Mouse (Mus musculus) left cerebral cortex, postnatal 4 days (tissue): Measurements from ENCODE around the gene Acap2. TPM values are rescaled to one million over a fixed set of nuclear protein-coding genes. Genes with fewer than 3 reads are reported as not detected.

ENCODE experiments used
- DNase-seq: peaks from one replicate; pipeline ENCODE4 v3.0.0-alpha.2; 2022
- intact Hi-C: fragments of 180-260 bp; cut with DNase I; formaldehyde crosslinking; loops from one replicate; pipeline ENCODE4 v1.15.1; 2025
- total RNA-seq, 2 experiments: library from RNA; stranded (reverse); gene quantifications; 2 replicates each; pipeline ENCODE4 v1.2.3; 2021

Acap2 gene
- total RNA-seq, 2 experiments from 2014 or later, result 55.7 to 55.8 TPM

- intact Hi-C loops, result no loop called here
- DNase-seq, result no peak
Measured at GRCm38 (mm10) chr16:31171418-31171817, 29.6 kb downstream of the Acap2 start.

DNA sequence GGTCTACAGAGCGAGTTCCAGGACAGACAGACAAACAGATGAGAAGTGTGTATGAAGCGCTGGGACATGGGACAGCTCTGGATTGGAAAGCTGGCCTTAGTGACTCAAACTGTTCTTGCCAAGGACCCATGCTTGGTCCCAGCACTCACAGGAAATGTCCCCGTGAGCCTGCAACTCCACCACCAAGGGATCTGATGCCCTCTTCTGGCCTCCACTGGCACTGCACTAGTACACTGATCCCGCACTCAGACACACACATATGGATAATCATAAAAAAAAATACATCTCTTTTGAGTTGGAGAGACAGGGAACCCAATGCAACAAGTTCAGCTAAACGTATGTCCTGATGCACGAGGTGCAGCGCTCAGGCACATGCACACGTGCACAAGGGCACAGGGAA lies 30.7 kb downstream of the Acap2 start:
- intact Hi-C loops, result no loop called here
- no peak for DNase-seq

DNA sequence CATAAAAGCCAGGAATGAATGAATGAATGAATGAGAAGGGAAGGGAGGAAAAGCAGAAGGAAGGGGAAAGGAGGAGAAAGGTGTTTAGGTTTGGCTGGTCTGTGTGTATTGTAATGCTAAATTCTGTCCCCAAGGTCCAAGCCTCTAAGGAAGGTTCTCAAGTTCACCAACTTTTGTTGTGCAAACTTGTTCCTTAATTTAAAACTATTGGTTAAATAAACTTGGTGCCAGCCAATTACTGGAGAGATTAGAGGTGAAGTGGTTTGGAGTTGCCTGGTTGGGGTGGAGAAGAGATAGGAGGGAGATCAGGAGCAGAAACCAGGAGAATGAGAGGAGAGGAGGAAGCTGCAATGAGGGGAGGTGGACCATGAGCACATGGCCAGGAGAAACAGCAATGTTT lies 31.4 kb downstream of the Acap2 start:
- intact Hi-C loops, result no loop called here
- DNase-seq, result no peak

DNA sequence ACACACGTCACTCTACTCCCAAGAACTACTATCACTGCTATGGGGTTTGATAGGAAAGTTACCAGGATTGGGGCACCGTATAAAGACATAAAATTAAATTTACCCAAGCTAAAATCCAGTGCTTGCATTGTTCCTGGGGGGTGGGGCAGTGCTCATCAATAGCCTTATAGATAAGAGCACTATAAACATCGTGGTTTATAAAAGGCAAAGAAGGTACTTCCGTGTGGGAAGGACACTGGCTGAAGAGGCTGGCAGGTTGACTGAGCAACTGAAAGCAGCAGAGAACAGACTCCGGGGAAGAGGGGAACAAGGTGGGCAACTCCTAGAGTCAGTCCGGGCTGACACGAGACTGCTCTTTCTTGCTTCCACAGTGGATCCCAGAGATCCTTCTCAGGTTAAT lies 33.1 kb downstream of the Acap2 start:
- intact Hi-C loops, result no loop called here
- DNase-seq, result no peak

GRCm38 (mm10) chr16:31167017-31167887 lies 33.8 kb downstream of the Acap2 start:
- no peak for DNase-seq
- intact Hi-C loops, result no loop called here

DNA sequence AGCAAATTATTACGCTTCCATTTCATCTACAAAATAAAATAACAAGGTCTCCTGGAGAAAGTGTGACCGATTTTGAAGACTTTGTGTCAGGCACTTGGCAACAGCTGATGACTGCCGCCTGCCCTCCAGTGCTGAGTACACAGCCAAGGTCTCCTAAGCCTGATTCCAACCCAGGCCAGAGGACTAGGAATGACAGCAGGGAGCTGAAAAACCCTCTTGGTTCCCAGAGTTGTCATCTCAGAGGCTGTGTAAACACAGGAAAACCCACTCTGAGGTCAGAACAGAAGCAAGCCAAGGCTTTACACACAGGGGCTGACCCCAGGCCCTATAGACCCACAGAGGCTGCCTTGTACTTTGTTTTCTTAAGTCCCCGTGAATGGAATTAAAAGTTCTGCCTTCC lies 35.1 kb downstream of the Acap2 start:
- DNase-seq, result no peak
- intact Hi-C loops, result no loop called here

DNA sequence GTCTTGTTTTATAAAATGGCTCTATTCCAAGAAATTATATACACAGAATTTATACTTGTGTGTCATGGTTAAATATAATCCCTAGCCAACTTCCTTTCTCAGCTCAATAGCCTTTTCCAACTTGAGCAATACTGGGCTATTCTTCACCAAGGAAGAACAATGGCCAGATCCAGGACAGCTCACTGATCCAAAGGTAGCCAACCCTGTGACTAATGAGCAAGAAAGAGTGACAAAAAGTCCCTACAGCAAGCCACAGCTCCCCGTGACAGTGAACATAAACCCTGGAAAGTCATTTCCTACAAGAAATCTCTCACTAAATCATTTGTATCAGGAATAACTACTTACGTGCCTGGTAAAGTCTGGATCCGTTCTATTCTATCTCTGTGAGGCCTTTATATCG lies 35.6 kb downstream of the Acap2 start:
- DNase-seq, result no peak

GRCm38 (mm10) chr16:31164125-31164524 lies 36.9 kb downstream of the Acap2 start:
- intact Hi-C loops, result no loop called here
- no peak for DNase-seq

More for the DNA sequence above, 35.6 kb downstream of the Acap2 start:
- intact Hi-C loops, result no loop called here

DNA sequence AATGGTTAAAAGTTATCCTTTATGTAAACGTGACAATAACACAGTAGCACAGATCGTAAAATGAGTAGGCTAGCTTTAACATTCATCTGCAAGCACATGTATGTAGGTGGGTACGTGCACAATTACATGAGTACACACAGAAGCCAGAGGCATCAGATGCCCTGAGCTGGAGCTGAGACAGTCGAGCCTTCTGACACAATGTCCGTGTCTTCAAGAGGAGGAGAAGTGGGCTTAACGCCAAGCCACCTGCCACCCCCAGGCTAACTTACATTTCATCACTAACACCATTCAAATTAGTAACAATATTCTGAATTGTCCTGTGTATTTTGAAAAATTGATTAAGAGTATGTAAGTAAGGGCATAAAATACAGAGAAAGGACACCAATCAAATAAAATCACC lies 40.6 kb downstream of the Acap2 start:
- DNase-seq, result peak; percentile 36

DNA sequence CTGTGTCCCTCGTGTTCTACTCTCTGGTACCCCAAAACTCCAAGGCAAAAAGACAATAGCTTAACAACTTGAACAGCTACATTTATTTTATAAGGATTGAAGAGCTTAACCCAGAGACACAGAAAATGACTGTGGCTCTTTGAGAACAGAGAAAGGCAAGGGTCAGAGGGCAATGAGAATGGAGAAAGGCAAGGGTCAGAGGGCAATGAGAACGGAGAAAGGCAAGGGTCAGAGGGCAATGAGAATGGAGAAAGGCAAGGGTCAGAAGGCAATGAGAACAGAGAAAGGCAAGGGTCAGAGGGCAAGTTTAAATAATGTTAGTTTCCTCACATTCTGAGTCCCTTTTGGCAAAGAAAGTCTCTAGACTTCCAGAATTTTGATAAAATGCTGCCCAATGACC lies 41.6 kb downstream of the Acap2 start:
- no peak for DNase-seq
- intact Hi-C loops, result no loop called here

More for the DNA sequence above, 40.6 kb downstream of the Acap2 start:
- intact Hi-C loops, result no loop called here

GRCm38 (mm10) chr16:31149841-31150240 lies 51.2 kb downstream of the Acap2 start:
- DNase-seq, result no peak
- intact Hi-C loops, result no loop called here

- DNase-seq, result no peak
- intact Hi-C loops, result no loop called here
Measured at GRCm38 (mm10) chr16:31148891-31149290, 52.2 kb downstream of the Acap2 start.

DNA sequence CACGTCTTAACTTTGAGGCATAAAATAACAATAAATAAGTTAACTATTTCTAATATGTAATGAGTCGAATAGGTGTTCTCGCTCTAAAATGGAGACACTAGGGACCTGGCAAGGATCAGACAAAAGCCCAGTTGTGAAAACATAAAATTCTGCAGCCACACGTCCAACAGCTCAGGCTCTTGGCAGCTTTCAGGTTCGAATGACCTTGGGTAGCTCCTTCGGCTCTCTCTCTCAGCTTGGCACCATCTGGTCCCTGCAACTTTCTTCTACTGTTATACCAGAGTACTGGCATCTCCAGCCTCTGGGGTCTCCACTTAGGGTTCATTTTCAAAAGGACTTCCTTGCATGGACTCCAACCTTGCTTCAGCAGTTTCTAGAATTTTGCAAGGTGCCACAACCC lies 53.3 kb downstream of the Acap2 start:
- intact Hi-C loops, result no loop called here
- no peak for DNase-seq

GRCm38 (mm10) chr16:31141916-31142315 lies 59.1 kb downstream of the Acap2 start:
- no peak for DNase-seq

GRCm38 (mm10) chr16:31136616-31137253 lies 64.3 kb downstream of the Acap2 start:
- intact Hi-C loops, result no loop called here
- no peak for DNase-seq

More at GRCm38 (mm10) chr16:31141916-31142315, 59.1 kb downstream of the Acap2 start:
- intact Hi-C loops, result no loop called here

GRCm38 (mm10) chr16:31135519-31135918 lies 65.5 kb downstream of the Acap2 start:
- intact Hi-C loops, result no loop called here
- DNase-seq, result peak; percentile 12

GRCm38 (mm10) chr16:31131531-31131930 lies 69.5 kb downstream of the Acap2 start:
- no peak for DNase-seq
- intact Hi-C loops, result no loop called here

- intact Hi-C loops, result no loop called here
Measured at GRCm38 (mm10) chr16:31128116-31128515, 72.9 kb downstream of the Acap2 start.

GRCm38 (mm10) chr16:31124991-31125390 lies 76.1 kb downstream of the Acap2 start:
- intact Hi-C loops, result no loop called here
- no peak for DNase-seq

More at GRCm38 (mm10) chr16:31128116-31128515, 72.9 kb downstream of the Acap2 start:
- DNase-seq, result no peak

GRCm38 (mm10) chr16:31121612-31122011 lies 79.4 kb downstream of the Acap2 start:
- intact Hi-C loops, result no loop called here
- DNase-seq, result no peak

GRCm38 (mm10) chr16:31113596-31113995 lies 87.4 kb downstream of the Acap2 start:
- intact Hi-C loops, result no loop called here
- no peak for DNase-seq

DNA sequence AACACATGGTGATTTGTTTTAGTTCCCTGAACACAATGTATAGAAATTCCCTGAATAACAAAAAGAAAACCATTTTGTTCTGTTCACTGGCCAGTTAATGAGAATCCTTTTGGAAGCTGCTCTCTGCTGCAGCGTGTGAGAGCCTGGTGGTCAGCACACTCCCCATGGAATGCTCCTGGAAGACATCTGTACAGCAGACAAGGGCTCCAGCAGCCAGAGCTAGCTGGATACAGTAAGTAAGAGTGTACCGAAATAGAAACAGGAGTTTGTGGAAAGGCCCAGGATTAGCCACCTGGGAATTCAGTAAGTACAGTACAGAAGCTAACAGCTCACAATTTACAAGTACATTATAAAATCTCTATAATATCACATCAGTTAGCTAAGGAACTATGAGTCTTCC lies 99.7 kb downstream of the Acap2 start:
- intact Hi-C loops, result no loop called here
- no peak for DNase-seq
